Mouse (Mus musculus): Measurements from ENCODE around the gene Pabpc5. TPM values are rescaled to one million over a fixed set of nuclear protein-coding genes. Genes with fewer than 3 reads are reported as not detected.

Pabpc5 gene
- 0.31 and 0.47 TPM in 2 replicates for polyA plus RNA-seq (2015; fragmentation: Nextera tagmentation; extraction: Ambion mirVana)

DNA sequence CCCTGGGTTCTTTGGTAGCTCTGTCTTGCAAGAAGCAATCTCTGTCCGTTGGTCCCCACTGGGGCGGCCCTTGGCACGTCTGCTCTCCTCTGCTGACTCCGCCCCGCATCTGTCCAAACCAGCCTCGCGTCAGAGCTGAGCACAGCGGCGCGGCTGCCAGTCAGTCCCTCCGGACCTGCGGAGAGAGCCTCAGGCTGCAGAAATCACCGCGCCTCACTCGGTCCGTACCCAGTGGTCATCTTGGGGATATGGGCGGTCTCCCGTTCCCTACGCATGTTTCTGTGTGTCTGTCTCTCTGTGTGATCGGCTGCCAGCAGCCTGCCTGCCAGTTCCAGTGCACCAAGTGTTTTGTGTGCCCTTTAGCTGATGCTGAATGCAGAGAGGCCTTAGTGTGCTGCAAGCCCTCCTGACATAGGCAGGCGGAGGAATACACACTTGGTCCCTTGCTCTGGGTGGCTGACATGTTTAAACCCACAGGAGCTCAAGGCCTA lies at the start of gene Pabpc5:
TSS of gene Pabpc5 (plus strand) at position 116 of the 491 bp plus-strand sequence.
- WGBS: 10% methylated on average over 21 of the region's 21 CpGs
- peak within 1 kb of the TSS; percentile 42 for H3K4me3 ChIP-seq
- H3K27ac ChIP-seq: peak within 1 kb of the TSS; percentile 67
- ATAC-seq (ENCODE audit: insufficient number of reproducible peaks, low FRiP score, low TSS enrichment, low read depth): peak; percentile 80
- H3K9me3 ChIP-seq: no peaks in the 10 kb centered on the region
- no peaks in the 10 kb centered on the region for H3K4me1 ChIP-seq
- no peaks in the 10 kb centered on the region for H3K27me3 ChIP-seq
- H3K9ac ChIP-seq: 0 out of 2 replicates have a peak within 1 kb of the TSS, but pooled peaks have one; percentile 23
- H3K4me2 ChIP-seq: peak within 1 kb of the TSS; percentile 44
- H3K36me3 ChIP-seq: no peaks in the 10 kb centered on the region

DNA sequence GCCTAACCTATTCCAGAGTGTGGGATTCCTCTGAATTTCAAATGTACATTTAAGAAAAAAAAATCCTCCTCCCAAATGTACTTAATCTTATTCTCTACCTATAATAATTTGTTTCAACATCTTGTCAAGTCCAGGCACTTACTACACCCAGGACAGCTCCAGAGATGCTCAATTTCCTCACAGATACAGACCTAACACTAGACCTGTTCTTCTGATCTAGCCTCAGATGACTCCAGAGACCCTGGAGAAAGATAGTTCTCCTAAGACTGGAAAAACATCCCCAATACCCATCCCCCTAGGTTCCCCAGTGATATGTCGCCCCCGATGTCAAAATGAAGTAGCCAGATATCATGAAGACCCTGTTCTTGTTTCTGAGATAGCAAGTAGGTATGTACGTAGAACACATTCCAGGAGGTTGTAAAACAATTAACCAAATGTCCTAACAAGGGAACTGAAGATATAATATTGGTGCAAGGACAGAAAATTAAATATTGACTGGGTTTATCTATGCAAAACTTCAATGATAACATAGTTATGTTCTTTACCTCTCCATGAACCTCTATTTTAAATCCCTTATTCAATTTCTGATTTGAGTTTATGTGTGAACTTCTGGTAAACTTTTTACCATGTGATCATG lies 39.9 kb upstream of the Pabpc5 start:
- Histone ChIP-seq H3K9me3 (no peaks in the 10 kb centered on the region), H3K4me1 (no peaks in the 10 kb centered on the region), H3K27me3 (no peaks in the 10 kb centered on the region), H3K4me3 (no peak overlapping the region), H3K4me2 (no peak overlapping the region), H3K27ac (no peak overlapping the region), H3K9ac (no peak overlapping the region), H3K36me3 (no peaks in the 10 kb centered on the region)
- 81% methylated on average over 3 of the region's 3 CpGs for WGBS
- ATAC-seq (ENCODE audit: insufficient number of reproducible peaks, low FRiP score, low TSS enrichment, low read depth): no peak

DNA sequence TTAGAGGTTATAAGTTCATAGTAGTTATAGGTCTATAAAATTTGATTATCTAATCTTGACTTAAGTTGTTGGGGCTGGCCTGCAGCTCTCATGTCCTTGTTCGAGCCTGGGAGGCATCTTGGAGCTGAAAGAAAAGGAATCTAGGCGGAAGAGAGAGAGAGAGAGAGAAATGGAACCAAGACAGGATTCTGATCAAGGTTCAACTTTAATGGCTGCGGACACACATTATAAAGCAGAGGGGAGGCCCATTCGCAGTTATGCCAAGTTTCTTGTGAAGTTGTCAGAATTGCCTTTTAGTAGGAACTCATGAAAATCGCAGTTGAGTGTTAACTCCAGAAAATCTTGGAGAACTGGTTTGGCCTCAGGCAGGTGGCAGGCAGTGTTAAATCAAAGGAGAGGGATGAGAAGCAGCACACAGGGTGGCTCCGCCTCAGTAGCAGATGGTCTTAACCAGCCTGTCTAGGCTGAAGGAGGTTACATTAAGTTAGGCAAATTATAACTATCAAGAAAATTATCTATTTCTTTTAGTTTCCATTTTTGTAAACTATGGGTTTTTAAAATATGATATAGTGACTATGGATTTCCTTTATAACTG lies 38.6 kb upstream of the Pabpc5 start:
- Histone ChIP-seq H3K9ac (no peak overlapping the region), H3K9me3 (no peaks in the 10 kb centered on the region), H3K4me3 (no peak overlapping the region), H3K4me1 (no peaks in the 10 kb centered on the region), H3K27me3 (no peaks in the 10 kb centered on the region), H3K4me2 (no peak overlapping the region), H3K27ac (no peak overlapping the region), H3K36me3 (no peaks in the 10 kb centered on the region)
- ATAC-seq (ENCODE audit: insufficient number of reproducible peaks, low FRiP score, low TSS enrichment, low read depth): no peak
- 54% methylated on average over 6 of the region's 6 CpGs for WGBS

DNA sequence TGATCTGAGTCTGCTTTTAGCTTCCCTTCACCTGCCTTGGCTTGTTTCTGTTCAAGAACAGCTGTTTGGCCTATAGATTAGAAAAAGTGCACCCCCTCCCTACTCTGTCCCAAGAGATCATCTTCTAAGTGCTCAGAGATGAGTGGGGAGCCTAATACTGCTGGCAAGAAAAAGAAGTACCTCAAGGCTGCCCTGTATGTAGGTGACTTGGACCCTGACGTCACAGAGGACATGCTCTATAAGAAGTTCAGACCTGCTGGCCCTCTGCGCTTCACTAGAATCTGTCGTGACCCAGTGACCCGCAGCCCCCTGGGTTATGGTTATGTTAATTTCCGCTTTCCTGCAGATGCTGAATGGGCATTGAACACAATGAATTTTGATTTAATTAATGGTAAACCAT lies 856 bp downstream of the Pabpc5 start:
- Histone ChIP-seq H3K4me2 (no peak overlapping the region), H3K27me3 (no peaks in the 10 kb centered on the region), H3K36me3 (no peaks in the 10 kb centered on the region), H3K9me3 (no peaks in the 10 kb centered on the region), H3K4me3 (0 out of 2 replicates have a peak overlapping the region, but pooled peaks have one; percentile 42), H3K27ac (no peak overlapping the region), H3K4me1 (no peaks in the 10 kb centered on the region), H3K9ac (no peak overlapping the region)
- WGBS: 85% methylated on average over 5 of the region's 5 CpGs
- ATAC-seq (ENCODE audit: insufficient number of reproducible peaks, low FRiP score, low TSS enrichment, low read depth): no peak
